Mouse (Mus musculus) kidney, postnatal 14 days (tissue): ENCODE data around the gene Arhgap28.
"Not testable (repeated sequence)": the region's sequence is repeated elsewhere in the genome, so short reads cannot be mapped to it uniquely, and the experiment has no call there.

Experiments
- DNase-seq: peaks from one replicate; pipeline ENCODE4 v3.0.0; 2022; ENCODE audit warnings: mixed read lengths

Arhgap28 gene

GRCm38 (mm10) chr17:67866541-67867241 is 137.2 kb downstream of the Arhgap28 start:
- DNase-seq, result no peak

- DNase-seq, result no peak
Measured at GRCm38 (mm10) chr17:67866026-67866425, 137.9 kb downstream of the Arhgap28 start.

GRCm38 (mm10) chr17:67864912-67865311 is 139.0 kb downstream of the Arhgap28 start:
- no peak for DNase-seq

- no peak for DNase-seq
Measured at GRCm38 (mm10) chr17:67864363-67864762, 139.6 kb downstream of the Arhgap28 start.

GRCm38 (mm10) chr17:67861744-67862535 is 142.0 kb downstream of the Arhgap28 start:
- peak; percentile 69 for DNase-seq

- no peak for DNase-seq
Measured at GRCm38 (mm10) chr17:67861080-67861630, 142.8 kb downstream of the Arhgap28 start.

- DNase-seq, result not testable (repeated sequence)
Measured at GRCm38 (mm10) chr17:67841494-67841893, 162.4 kb downstream of the Arhgap28 start.

- DNase-seq, result no peak
Measured at GRCm38 (mm10) chr17:67838948-67839347, 165.0 kb downstream of the Arhgap28 start.

GRCm38 (mm10) chr17:67837351-67838090 is 166.4 kb downstream of the Arhgap28 start:
- peak; percentile 79 for DNase-seq

GRCm38 (mm10) chr17:67836146-67836895 is 167.6 kb downstream of the Arhgap28 start:
- DNase-seq, result no peak

- DNase-seq, result no peak
Measured at GRCm38 (mm10) chr17:67827431-67827830, 176.5 kb downstream of the Arhgap28 start.

GRCm38 (mm10) chr17:67816916-67817315 is 187.0 kb downstream of the Arhgap28 start:
- no peak for DNase-seq

- DNase-seq, result no peak
Measured at GRCm38 (mm10) chr17:67815720-67816119, 188.2 kb downstream of the Arhgap28 start.

GRCm38 (mm10) chr17:67813666-67814065 is 190.3 kb downstream of the Arhgap28 start:
- no peak for DNase-seq

- no peak for DNase-seq
Measured at GRCm38 (mm10) chr17:67809171-67809570, 194.7 kb downstream of the Arhgap28 start.
